Mouse (Mus musculus): Measurements from ENCODE around the gene Acap2. TPM values are rescaled to one million over a fixed set of nuclear protein-coding genes. Genes with fewer than 3 reads are reported as not detected.

Acap2 gene
- polyA plus RNA-seq, 1 experiment from 2014 or later = 33.0 TPM

- H3K9ac ChIP-seq = no peak overlapping the region
- TF ChIP-seq CTCF (IDR thresholded peaks at IDR 0.05; ENCODE audit: low read depth) = no peak
- H3K4me2 ChIP-seq = no peak overlapping the region
- no peak overlapping the region for H3K4me3 ChIP-seq (ENCODE audit: low read depth, low read length)
- 88% methylated on average over 2 of the region's 2 CpGs for WGBS
- H3K4me1 ChIP-seq (ENCODE audit: insufficient read depth) = no peaks in the 10 kb centered on the region
- DNase-seq (no peak), ATAC-seq (ENCODE audit: insufficient read depth) (no peak)
- H3K27me3 ChIP-seq (ENCODE audit: insufficient read depth, low read length) = no peaks in the 10 kb centered on the region
- H3K9me3 ChIP-seq (ENCODE audit: low read depth, low read length) = no peaks in the 10 kb centered on the region
- peaks cover 46% of the 10 kb centered on the region for H3K36me3 ChIP-seq (ENCODE audit: insufficient read depth)
- H3K27ac ChIP-seq (ENCODE audit: low read depth) = no peak overlapping the region
These were observed 99.7 kb downstream of the Acap2 start for GRCm38 (mm10) chr16:31101352-31101751.

GRCm38 (mm10) chr16:31099906-31100305 is 101.1 kb downstream of the Acap2 start:
- no peak overlapping the region for H3K27ac ChIP-seq (ENCODE audit: low read depth)
- H3K9ac ChIP-seq = no peak overlapping the region
- H3K9me3 ChIP-seq (ENCODE audit: low read depth, low read length) = no peaks in the 10 kb centered on the region
- peaks cover 48% of the 10 kb centered on the region for H3K36me3 ChIP-seq (ENCODE audit: insufficient read depth)
- H3K27me3 ChIP-seq (ENCODE audit: insufficient read depth, low read length) = no peaks in the 10 kb centered on the region
- no peak overlapping the region for H3K4me3 ChIP-seq (ENCODE audit: low read depth, low read length)
- DNase-seq = no peak
- TF ChIP-seq CTCF (IDR thresholded peaks at IDR 0.05; ENCODE audit: low read depth) = no peak
- no peak overlapping the region for H3K4me2 ChIP-seq
- 78% methylated on average over 1 of the region's 1 CpGs for WGBS
- no peak for ATAC-seq (ENCODE audit: insufficient read depth)
- H3K4me1 ChIP-seq (ENCODE audit: insufficient read depth) = no peaks in the 10 kb centered on the region

- DNase-seq (no peak), ATAC-seq (ENCODE audit: insufficient read depth) (no peak)
- no peak overlapping the region for H3K27ac ChIP-seq (ENCODE audit: low read depth)
- no peak overlapping the region for H3K4me2 ChIP-seq
- H3K9me3 ChIP-seq (ENCODE audit: low read depth, low read length) = no peaks in the 10 kb centered on the region
- H3K4me3 ChIP-seq (ENCODE audit: low read depth, low read length) = no peak overlapping the region
- no peak overlapping the region for H3K9ac ChIP-seq
- WGBS = 79% methylated on average over 6 of the region's 6 CpGs
- H3K36me3 ChIP-seq (ENCODE audit: insufficient read depth) = peaks cover 27% of the 10 kb centered on the region; the same call in 1 of the 2 replicates
- H3K4me1 ChIP-seq (ENCODE audit: insufficient read depth) = no peaks in the 10 kb centered on the region
- no peak for TF ChIP-seq CTCF (IDR thresholded peaks at IDR 0.05; ENCODE audit: low read depth)
- no peaks in the 10 kb centered on the region for H3K27me3 ChIP-seq (ENCODE audit: insufficient read depth, low read length)
These were observed 107.0 kb downstream of the Acap2 start for GRCm38 (mm10) chr16:31094036-31094435.

GRCm38 (mm10) chr16:31093186-31093585 is 107.9 kb downstream of the Acap2 start:
- no peaks in the 10 kb centered on the region for H3K4me1 ChIP-seq (ENCODE audit: insufficient read depth)
- ATAC-seq (ENCODE audit: insufficient read depth) (no peak), DNase-seq (no peak)
- H3K9ac ChIP-seq = no peak overlapping the region
- 45% methylated on average over 9 of the region's 9 CpGs for WGBS
- H3K9me3 ChIP-seq (ENCODE audit: low read depth, low read length) = no peaks in the 10 kb centered on the region
- no peak overlapping the region for H3K4me2 ChIP-seq
- H3K36me3 ChIP-seq (ENCODE audit: insufficient read depth) = peaks cover 27% of the 10 kb centered on the region; the same call in 1 of the 2 replicates
- H3K4me3 ChIP-seq (ENCODE audit: low read depth, low read length) = no peak overlapping the region
- no peaks in the 10 kb centered on the region for H3K27me3 ChIP-seq (ENCODE audit: insufficient read depth, low read length)
- TF ChIP-seq CTCF (IDR thresholded peaks at IDR 0.05; ENCODE audit: low read depth) = no peak
- H3K27ac ChIP-seq (ENCODE audit: low read depth) = no peak overlapping the region

GRCm38 (mm10) chr16:31081891-31082290 is 119.2 kb downstream of the Acap2 start:
- H3K4me3 ChIP-seq (ENCODE audit: low read depth, low read length) = no peak overlapping the region
- peak overlapping the region; percentile 97 for H3K4me2 ChIP-seq
- peaks cover 11% of the 10 kb centered on the region for H3K4me1 ChIP-seq (ENCODE audit: insufficient read depth)
- no peaks in the 10 kb centered on the region for H3K9me3 ChIP-seq (ENCODE audit: low read depth, low read length)
- TF ChIP-seq CTCF (IDR thresholded peaks at IDR 0.05; ENCODE audit: low read depth) = no peak
- no peak overlapping the region for H3K27ac ChIP-seq (ENCODE audit: low read depth)
- 58% methylated on average over 6 of the region's 6 CpGs for WGBS
- H3K36me3 ChIP-seq (ENCODE audit: insufficient read depth) = 0 out of 2 replicates have a peak, but pooled peaks cover 6% of the 10 kb centered on the region
- no peak overlapping the region for H3K9ac ChIP-seq
- no peaks in the 10 kb centered on the region for H3K27me3 ChIP-seq (ENCODE audit: insufficient read depth, low read length)
- ATAC-seq (ENCODE audit: insufficient read depth) (no peak), DNase-seq (no peak)

GRCm38 (mm10) chr16:31081125-31081664 is 119.8 kb downstream of the Acap2 start, which contains the start of gene Xxylt1:
Gene Xxylt1 (minus strand): TSS chr16:31081432.
- Histone ChIP-seq H3K4me2 (peak within 1 kb of the TSS; percentile 97), H3K4me3 (ENCODE audit: low read depth, low read length) (peak within 1 kb of the TSS; percentile 75), H3K27ac (ENCODE audit: low read depth) (peak within 1 kb of the TSS; percentile 88), H3K36me3 (ENCODE audit: insufficient read depth) (0 out of 2 replicates have a peak, but pooled peaks cover 6% of the 10 kb centered on the region), H3K27me3 (ENCODE audit: insufficient read depth, low read length) (no peaks in the 10 kb centered on the region), H3K9me3 (ENCODE audit: low read depth, low read length) (no peaks in the 10 kb centered on the region), H3K9ac (peak within 1 kb of the TSS; percentile 71), H3K4me1 (ENCODE audit: insufficient read depth) (peaks cover 11% of the 10 kb centered on the region)
- WGBS = under 1% methylated on average over 54 of the region's 54 CpGs
- DNase-seq (peak; percentile 98), ATAC-seq (ENCODE audit: insufficient read depth) (peak; percentile 99)
- 0 out of 2 replicates have a peak, but pooled peaks have one; percentile 13 for TF ChIP-seq CTCF (IDR thresholded peaks at IDR 0.05; ENCODE audit: low read depth)

- peak; percentile 75 for ATAC-seq (ENCODE audit: insufficient read depth)
- H3K27ac ChIP-seq (ENCODE audit: low read depth) = peak overlapping the region; percentile 88
- TF ChIP-seq CTCF (IDR thresholded peaks at IDR 0.05; ENCODE audit: low read depth) = no peak
- H3K4me1 ChIP-seq (ENCODE audit: insufficient read depth) = peaks cover 11% of the 10 kb centered on the region
- no peaks in the 10 kb centered on the region for H3K27me3 ChIP-seq (ENCODE audit: insufficient read depth, low read length)
- H3K4me2 ChIP-seq = peak overlapping the region; percentile 97
- H3K9ac ChIP-seq = peak overlapping the region; percentile 71
- DNase-seq = peak; percentile 85
- under 1% methylated on average over 36 of the region's 36 CpGs for WGBS
- H3K9me3 ChIP-seq (ENCODE audit: low read depth, low read length) = no peaks in the 10 kb centered on the region
- peak overlapping the region; percentile 75 for H3K4me3 ChIP-seq (ENCODE audit: low read depth, low read length)
- peaks cover 9% of the 10 kb centered on the region; the same call in 1 of the 2 replicates for H3K36me3 ChIP-seq (ENCODE audit: insufficient read depth)
These were observed 120.4 kb downstream of the Acap2 start for GRCm38 (mm10) chr16:31080573-31081051.

Data from lung, embryonic 14.5 days (tissue).